In genomic region chr11:105719660-105720059, GRCm38 (mm10) we compare ENCODE assay signal across 26 mouse cellular contexts.
"Had no signal": no experiment of that assay in that cellular context is flagged by ENCODE, and none has a peak within 500 bp of the region (broad histone marks: within the 10 kb centered on the region; RNA-seq: fewer than 3 reads in every experiment).

No protein-coding gene starts in this region.

- H3K27me3 ChIP-seq: heart, embryonic 12.5 days; hindbrain, embryonic 12.5 days; kidney, embryonic 15.5 days; limb, embryonic 13.5 days; limb, embryonic 15.5 days; liver, embryonic 12.5 days had no signal

- H3K9me3 ChIP-seq: heart, embryonic 12.5 days; hindbrain, embryonic 10.5 days; hindbrain, embryonic 12.5 days; kidney, embryonic 15.5 days; limb, embryonic 13.5 days; limb, embryonic 15.5 days; liver, embryonic 12.5 days had no signal

- DNase-seq: gastrocnemius, postnatal 14 days; gastrocnemius, postnatal 36 days; heart, adult 11 months; heart, adult 2 months; heart, postnatal 14 days; heart, postnatal 4 days; kidney, adult 11 months; kidney, adult 2 months; kidney, adult 9 months; kidney, postnatal 14 days; kidney, postnatal 36 days; layer of hippocampus, adult 9-11 months; layer of hippocampus, postnatal 36 days; left cerebral cortex, postnatal 4 days had no signal

- ATAC-seq: hindbrain, embryonic 16.5 days; intestine, embryonic 16.5 days; liver, embryonic 12.5 days had no signal

- H3K36me3 ChIP-seq: heart, embryonic 12.5 days; hindbrain, embryonic 10.5 days; hindbrain, embryonic 12.5 days; kidney, embryonic 15.5 days; limb, embryonic 13.5 days; limb, embryonic 15.5 days; liver, embryonic 12.5 days had no signal

- H3K27ac ChIP-seq: heart, adult 2 months; hindbrain, embryonic 10.5 days; hindbrain, embryonic 12.5 days; hindbrain, embryonic 14.5 days; kidney, embryonic 15.5 days; kidney, postnatal 0 days; limb, embryonic 13.5 days; limb, embryonic 15.5 days; liver, embryonic 12.5 days; liver, embryonic 14.5 days had no signal

- H3K9ac ChIP-seq: heart, embryonic 12.5 days; hindbrain, embryonic 12.5 days; hindbrain, embryonic 14.5 days; kidney, embryonic 15.5 days; limb, embryonic 13.5 days; limb, embryonic 15.5 days; liver, embryonic 12.5 days; liver, embryonic 14.5 days had no signal

- H3K4me1 ChIP-seq: heart, embryonic 12.5 days; hindbrain, embryonic 10.5 days; hindbrain, embryonic 12.5 days; kidney, embryonic 15.5 days; limb, embryonic 13.5 days; limb, embryonic 15.5 days; liver, embryonic 12.5 days had no signal

- H3K4me2 ChIP-seq: heart, embryonic 12.5 days; hindbrain, embryonic 12.5 days; hindbrain, embryonic 14.5 days; kidney, embryonic 15.5 days; limb, embryonic 13.5 days; limb, embryonic 15.5 days; liver, embryonic 12.5 days had no signal

- H3K4me3 ChIP-seq: heart, adult 2 months; heart, embryonic 12.5 days; hindbrain, embryonic 10.5 days; hindbrain, embryonic 12.5 days; kidney, embryonic 15.5 days; limb, embryonic 13.5 days; limb, embryonic 15.5 days; liver, embryonic 12.5 days had no signal
